Mouse (Mus musculus) hindbrain, postnatal 0 days (tissue): Measurements from ENCODE around the gene Olfr70. TPM values are rescaled to one million over a fixed set of nuclear protein-coding genes. Genes with fewer than 3 reads are reported as not detected.

ENCODE experiments used
- ATAC-seq: fragments of 200-750 bp; cut with Nextera tagmentation; 2 replicates; pipeline ENCODE4 v1.8.0; 2017; ENCODE audit warnings: mild to moderate bottlenecking, moderate TSS enrichment, moderate library complexity
- DNase-seq: peaks from one replicate; pipeline ENCODE4 v3.0.0-alpha.2; 2015; ENCODE audit warnings: low spot score
- H3K27ac ChIP-seq: fragments of 300-500 bp; sonication (generic); 2 replicates; pipeline ENCODE4 v1.5.1; 2014; ENCODE audit warnings: mild to moderate bottlenecking
- H3K27me3 ChIP-seq: fragments of 300-500 bp; sonication (generic); 2 replicates; pipeline ENCODE4 v1.6.1; 2014; ENCODE audit warnings: low read length, mixed read lengths; ENCODE audit not compliant: insufficient read depth
- H3K36me3 ChIP-seq: fragments of 300-500 bp; sonication (generic); 2 replicates; pipeline ENCODE4 v1.6.1; 2014; ENCODE audit warnings: low read length, mixed read lengths; ENCODE audit not compliant: insufficient read depth
- H3K4me1 ChIP-seq: fragments of 300-500 bp; sonication (generic); 2 replicates; pipeline ENCODE4 v1.6.1; 2014; ENCODE audit warnings: antibody characterized with exemption, low read length, mixed read lengths; ENCODE audit not compliant: insufficient read depth
- H3K4me2 ChIP-seq: fragments of 300-500 bp; sonication (generic); 2 replicates; pipeline ENCODE4 v1.6.1; 2014; ENCODE audit warnings: low read depth, mild to moderate bottlenecking, low read length, moderate library complexity, mixed read lengths
- H3K4me3 ChIP-seq: fragments of 300-500 bp; sonication (generic); 2 replicates; pipeline ENCODE4 v1.5.1; 2014; ENCODE audit warnings: low read length
- H3K9ac ChIP-seq: fragments of 300-500 bp; sonication (generic); replicated peaks from 2 replicates; pipeline ENCODE4 v1.6.1; 2014; ENCODE audit warnings: mild to moderate bottlenecking, low read length, moderate library complexity, mixed read lengths
- H3K9me3 ChIP-seq: fragments of 300-500 bp; sonication (generic); 2 replicates; pipeline ENCODE4 v1.6.1; 2016; ENCODE audit warnings: low read length, mixed read lengths
- CTCF ChIP-seq: IDR thresholded peaks from 2 replicates; pipeline ENCODE4 v1.5.1; 2016; ENCODE audit warnings: antibody characterized with exemption, control low read depth, low read depth
- WGBS: fragments of 180-500 bp; shearing (Covaris S2); extraction: QIAGEN DNeasy Blood & Tissue Kit; methylation state at CpG from one replicate; pipeline ENCODE4 v1.1.7; 2014; 5-methylcytosine and 5-hydroxymethylcytosine counted together
- polyA plus RNA-seq: library from polyadenylated mRNA; unstranded; fragments of >200 nt; fragmentation: Nextera tagmentation; extraction: Ambion mirVana; gene quantifications from 2 replicates; pipeline ENCODE4 v1.2.1, GENCODE M21; 2015
- total RNA-seq: library from RNA; depleted of rRNA; stranded (reverse); fragments of >200 nt; gene quantifications from 2 replicates; pipeline ENCODE4 v1.2.3, GENCODE M21; 2014; rRNA removed

Gene Olfr70
- 0.36 TPM in 1 of 2 replicates, not detected in the other for total RNA-seq
- not detected in 2 replicates for polyA plus RNA-seq

GRCm38 (mm10) chr4:43700707-43701106 lies at the start of gene Olfr70:
TSS of gene Olfr70 (minus strand) at chr4:43700807.
- no peak for ATAC-seq
- H3K4me3 ChIP-seq: no peak within 1 kb of the TSS
- DNase-seq: no peak
- WGBS: 87% methylated on average over 6 of the region's 6 CpGs
- TF ChIP-seq CTCF: no peak
- no peak within 1 kb of the TSS for H3K9ac ChIP-seq
- no peaks in the 10 kb centered on the region for H3K36me3 ChIP-seq
- no peak within 1 kb of the TSS for H3K27ac ChIP-seq
- no peak within 1 kb of the TSS for H3K4me2 ChIP-seq
- H3K4me1 ChIP-seq: peaks cover 5% of the 10 kb centered on the region; the same call in 1 of the 2 replicates
- H3K9me3 ChIP-seq: no peaks in the 10 kb centered on the region
- no peaks in the 10 kb centered on the region for H3K27me3 ChIP-seq

GRCm38 (mm10) chr4:43745187-43745586 lies 44.6 kb upstream of the Olfr70 start:
- no peak overlapping the region for H3K4me3 ChIP-seq
- TF ChIP-seq CTCF: peak; percentile 69
- no peaks in the 10 kb centered on the region for H3K36me3 ChIP-seq
- no peak overlapping the region for H3K27ac ChIP-seq
- H3K9me3 ChIP-seq: no peaks in the 10 kb centered on the region
- DNase-seq (peak; percentile 81), ATAC-seq (no peak)
- no peak overlapping the region for H3K4me2 ChIP-seq
- no peaks in the 10 kb centered on the region for H3K4me1 ChIP-seq
- H3K27me3 ChIP-seq: no peaks in the 10 kb centered on the region
- H3K9ac ChIP-seq: no peak overlapping the region
- WGBS: 16% methylated on average over 6 of the region's 6 CpGs

- peak; percentile 23; the same call in 1 of the 2 replicates for TF ChIP-seq CTCF
- ATAC-seq: no peak
- no peak for DNase-seq
- H3K36me3 ChIP-seq: no peaks in the 10 kb centered on the region
- H3K4me3 ChIP-seq: no peak overlapping the region
- no peaks in the 10 kb centered on the region for H3K9me3 ChIP-seq
- 62% methylated on average over 1 of the region's 1 CpGs for WGBS
- no peak overlapping the region for H3K4me2 ChIP-seq
- no peaks in the 10 kb centered on the region for H3K27me3 ChIP-seq
- H3K27ac ChIP-seq: no peak overlapping the region
- H3K4me1 ChIP-seq: no peaks in the 10 kb centered on the region
- H3K9ac ChIP-seq: no peak overlapping the region
Measured at GRCm38 (mm10) chr4:43743099-43743498, 42.5 kb upstream of the Olfr70 start.

GRCm38 (mm10) chr4:43742637-43743036 lies 42.0 kb upstream of the Olfr70 start:
- Histone ChIP-seq H3K4me2 (no peak overlapping the region), H3K4me1 (no peaks in the 10 kb centered on the region), H3K36me3 (no peaks in the 10 kb centered on the region), H3K9ac (no peak overlapping the region), H3K9me3 (no peaks in the 10 kb centered on the region), H3K27ac (no peak overlapping the region), H3K27me3 (no peaks in the 10 kb centered on the region), H3K4me3 (no peak overlapping the region)
- WGBS: 34% methylated on average over 4 of the region's 4 CpGs
- DNase-seq: no peak
- no peak for ATAC-seq
- TF ChIP-seq CTCF: no peak

GRCm38 (mm10) chr4:43741526-43741925 lies 40.9 kb upstream of the Olfr70 start:
- no peak for TF ChIP-seq CTCF
- H3K4me3 ChIP-seq: no peak overlapping the region
- no peaks in the 10 kb centered on the region for H3K27me3 ChIP-seq
- H3K36me3 ChIP-seq: no peaks in the 10 kb centered on the region
- H3K9me3 ChIP-seq: no peaks in the 10 kb centered on the region
- no peak overlapping the region for H3K27ac ChIP-seq
- no peak for ATAC-seq
- WGBS: 64% methylated on average over 5 of the region's 5 CpGs
- H3K4me1 ChIP-seq: no peaks in the 10 kb centered on the region
- no peak overlapping the region for H3K9ac ChIP-seq
- H3K4me2 ChIP-seq: no peak overlapping the region
- DNase-seq: no peak

- Histone ChIP-seq H3K9ac (no peak overlapping the region), H3K27ac (no peak overlapping the region)
- DNase-seq: no peak
Measured at GRCm38 (mm10) chr4:43738989-43739674, 38.5 kb upstream of the Olfr70 start.

GRCm38 (mm10) chr4:43737144-43737543 lies 36.5 kb upstream of the Olfr70 start:
- Histone ChIP-seq H3K36me3 (no peaks in the 10 kb centered on the region), H3K4me2 (no peak overlapping the region), H3K4me1 (no peaks in the 10 kb centered on the region), H3K27ac (no peak overlapping the region), H3K27me3 (no peaks in the 10 kb centered on the region), H3K4me3 (no peak overlapping the region), H3K9ac (no peak overlapping the region), H3K9me3 (no peaks in the 10 kb centered on the region)
- 55% methylated on average over 6 of the region's 6 CpGs for WGBS
- TF ChIP-seq CTCF: no peak
- no peak for ATAC-seq
- no peak for DNase-seq

More at GRCm38 (mm10) chr4:43738989-43739674, 38.5 kb upstream of the Olfr70 start:
- ATAC-seq: no peak
- no peak overlapping the region for H3K4me2 ChIP-seq
- H3K9me3 ChIP-seq: no peaks in the 10 kb centered on the region
- no peaks in the 10 kb centered on the region for H3K4me1 ChIP-seq
- no peaks in the 10 kb centered on the region for H3K36me3 ChIP-seq
- TF ChIP-seq CTCF: no peak
- 75% methylated on average over 8 of the region's 8 CpGs for WGBS
- no peak overlapping the region for H3K4me3 ChIP-seq
- no peaks in the 10 kb centered on the region for H3K27me3 ChIP-seq
